8 mouse cellular contexts compared by ENCODE assay signal in genomic region chr12:101084237-101084636, GRCm38 (mm10). TPM values are rescaled to one million over a fixed set of nuclear protein-coding genes. Genes with fewer than 3 reads are reported as not detected.
DNase-seq lines count a peak whose midpoint lies in the region; ATAC-seq and TF ChIP-seq lines count a peak whose summit lies in the region.

No protein-coding gene starts in this region.

- peak; percentile 4; the same call in 1 of the 2 replicates for TF ChIP-seq CTCF in lung, embryonic 14.5 days (IDR thresholded peaks at IDR 0.05; ENCODE audit: low read depth)
- no peak for TF ChIP-seq CTCF in small intestine, adult 2 months (IDR thresholded peaks at IDR 0.05; ENCODE audit: extremely low read depth, insufficient read length, insufficient replicate concordance, low read depth, low read length)

- peak overlapping the region; percentile 99 for H3K27ac ChIP-seq in lung, embryonic 14.5 days (ENCODE audit: low read depth)
- peak overlapping the region; percentile 100 for H3K27ac ChIP-seq in embryonic facial prominence, embryonic 10.5 days (replicated peaks)
- H3K27ac ChIP-seq in limb, embryonic 10.5 days: peak overlapping the region; percentile 99
- H3K27ac ChIP-seq in small intestine, adult 2 months (ENCODE audit: insufficient read depth, low read depth, low read length): peak overlapping the region; percentile 58

- H3K9me3 ChIP-seq in lung, embryonic 14.5 days (ENCODE audit: low read depth, low read length): no peaks in the 10 kb centered on the region
- no peaks in the 10 kb centered on the region for H3K9me3 ChIP-seq in embryonic facial prominence, embryonic 10.5 days
- no peaks in the 10 kb centered on the region for H3K9me3 ChIP-seq in limb, embryonic 10.5 days (replicated peaks)

- peak overlapping the region; percentile 100 for H3K4me3 ChIP-seq in lung, embryonic 14.5 days (ENCODE audit: low read depth, low read length)
- peak overlapping the region; percentile 100 for H3K4me3 ChIP-seq in embryonic facial prominence, embryonic 10.5 days
- peak overlapping the region; percentile 85 for H3K4me3 ChIP-seq in limb, embryonic 10.5 days
- H3K4me3 ChIP-seq in small intestine, adult 2 months (ENCODE audit: low read depth, low read length): no peak overlapping the region

- TF ChIP-seq POLR2A in small intestine, adult 2 months (IDR thresholded peaks at IDR 0.05; ENCODE audit: low read depth, low read length): no peak

- 9% methylated on average over 4 of the region's 4 CpGs for WGBS in lung, embryonic 14.5 days
- whole genome bisulfite sequencing in embryonic facial prominence, embryonic 10.5 days: 28% methylated on average over 4 of the region's 4 CpGs
- 31% methylated on average over 4 of the region's 4 CpGs for WGBS in limb, embryonic 10.5 days
- WGBS in small intestine, adult 2 months: 9% methylated on average over 4 of the region's 4 CpGs

- peak overlapping the region; percentile 96 for H3K4me2 ChIP-seq in lung, embryonic 14.5 days

- H3K36me3 ChIP-seq in lung, embryonic 14.5 days (ENCODE audit: insufficient read depth): peaks cover 14% of the 10 kb centered on the region; the same call in 1 of the 2 replicates
- H3K36me3 ChIP-seq in embryonic facial prominence, embryonic 10.5 days (replicated peaks): peaks cover 19% of the 10 kb centered on the region
- peaks cover 23% of the 10 kb centered on the region for H3K36me3 ChIP-seq in limb, embryonic 10.5 days
- 0 out of 2 replicates have a peak, but pooled peaks cover 2% of the 10 kb centered on the region for H3K36me3 ChIP-seq in small intestine, adult 2 months (ENCODE audit: control insufficient read depth, insufficient read depth, low read length)

- peak; percentile 42 for DNase-seq in lung, embryonic 14.5 days
- no peak for DNase-seq in lung, adult 18-20 months
- no peak for DNase-seq in embryonic facial prominence, embryonic 10.5 days (ENCODE audit: low spot score)
- DNase-seq in limb, embryonic 10.5 days (ENCODE audit: low spot score): no peak
- DNase-seq in adrenal gland, postnatal 4 days (ENCODE audit: low spot score in 2 of 2): no peak
- DNase-seq in right cerebral cortex, postnatal 25 days: no peak
- DNase-seq in spleen, postnatal 4 days (ENCODE audit: low spot score in 2 of 2): no peak

- no peaks in the 10 kb centered on the region for H3K27me3 ChIP-seq in lung, embryonic 14.5 days (ENCODE audit: insufficient read depth, low read length)
- H3K27me3 ChIP-seq in embryonic facial prominence, embryonic 10.5 days (replicated peaks; ENCODE audit: low read depth, poor library complexity, severe bottlenecking): no peaks in the 10 kb centered on the region
- H3K27me3 ChIP-seq in limb, embryonic 10.5 days (ENCODE audit: low read depth, poor library complexity, severe bottlenecking): no peaks in the 10 kb centered on the region
- no peaks in the 10 kb centered on the region for H3K27me3 ChIP-seq in small intestine, adult 2 months (ENCODE audit: control insufficient read depth, insufficient read depth, low read length)

- peaks cover 9% of the 10 kb centered on the region; the same call in 1 of the 2 replicates for H3K4me1 ChIP-seq in lung, embryonic 14.5 days (ENCODE audit: insufficient read depth)
- H3K4me1 ChIP-seq in embryonic facial prominence, embryonic 10.5 days: peaks cover 25% of the 10 kb centered on the region
- peaks cover 16% of the 10 kb centered on the region; the same call in 1 of the 2 replicates for H3K4me1 ChIP-seq in limb, embryonic 10.5 days
- H3K4me1 ChIP-seq in small intestine, adult 2 months (ENCODE audit: control insufficient read depth, insufficient read depth, insufficient read length, low read length): peaks cover 2% of the 10 kb centered on the region; the same call in 1 of the 2 replicates

- peak overlapping the region; percentile 98 for H3K9ac ChIP-seq in lung, embryonic 14.5 days

- 0 out of 2 replicates have a peak, but pooled peaks have one; percentile 2 for ATAC-seq in lung, embryonic 14.5 days (ENCODE audit: insufficient read depth)

RNA-seq across cellular contexts. Expression of gene Ppp4r3a, which starts 0.7 kb away (rescaled TPM):
- 53.6 and 55.9 TPM in 2 replicates for polyA plus RNA-seq in lung, embryonic 14.5 days (2014; fragmentation: Nextera tagmentation; extraction: Ambion mirVana)
- polyA plus RNA-seq in embryonic facial prominence, embryonic 10.5 days (2016; fragmentation: Nextera tagmentation; extraction: Ambion mirVana): 50.5 and 55.4 TPM in 2 replicates
- polyA plus RNA-seq in limb, embryonic 10.5 days (2016; fragmentation: Nextera tagmentation; extraction: Ambion mirVana): 59.1 and 63.1 TPM in 2 replicates
- polyA plus RNA-seq in small intestine, adult 2 months (2012; rRNA removed): 4.7 and 9.2 TPM in 2 replicates
- total RNA-seq in adrenal gland, postnatal 4 days (2021): 10 to 100 TPM; 70.1 to 76.8 TPM

RNA-seq across cellular contexts. Expression of gene Ccdc88c, which starts 55.4 kb away (rescaled TPM):
- polyA plus RNA-seq in lung, embryonic 14.5 days (2014; fragmentation: Nextera tagmentation; extraction: Ambion mirVana): 14.0 and 15.3 TPM in 2 replicates
- polyA plus RNA-seq in embryonic facial prominence, embryonic 10.5 days (2016; fragmentation: Nextera tagmentation; extraction: Ambion mirVana): 10.8 and 12.5 TPM in 2 replicates
- polyA plus RNA-seq in limb, embryonic 10.5 days (2016; fragmentation: Nextera tagmentation; extraction: Ambion mirVana): 4.9 and 5.1 TPM in 2 replicates
- 10.2 and 11.7 TPM in 2 replicates for polyA plus RNA-seq in small intestine, adult 2 months (2012; rRNA removed)
- total RNA-seq in adrenal gland, postnatal 4 days (2021): 10 to 100 TPM in 1 of 2 experiments, 1 to 10 TPM in 1; 9.3 to 12.4 TPM
